Mouse (Mus musculus): ENCODE data around the gene Mkrn2os. TPM values are rescaled to one million over a fixed set of nuclear protein-coding genes. Genes with fewer than 3 reads are reported as not detected.

Gene Mkrn2os
- total RNA-seq, 2 experiments from 2014 or later: not detected

Other genes starting within 250 kb of the Mkrn2os start
- gene Pparg, start 231.6 kb downstream of the Mkrn2os start, total RNA-seq (2015): 0.32 and 0.69 TPM in 2 replicates
- 0.24 TPM in 1 of 2 replicates, not detected in the other for gene Pparg, start 231.6 kb downstream of the Mkrn2os start, total RNA-seq (2017)
- 12.9 and 15.2 TPM in 2 replicates for gene Tsen2, start 47.9 kb downstream of the Mkrn2os start, total RNA-seq (2015)
- gene Tsen2, start 47.9 kb downstream of the Mkrn2os start, total RNA-seq (2017): 12.3 and 25.9 TPM in 2 replicates
- 10.6 and 12.2 TPM in 2 replicates for gene Mkrn2, start 9.3 kb upstream of the Mkrn2os start, total RNA-seq (2015)
- 13.5 and 27.0 TPM in 2 replicates for gene Mkrn2, start 9.3 kb upstream of the Mkrn2os start, total RNA-seq (2017)
- gene Raf1, start 84.1 kb upstream of the Mkrn2os start, total RNA-seq (2015): 95.4 and 118 TPM in 2 replicates
- gene Raf1, start 84.1 kb upstream of the Mkrn2os start, total RNA-seq (2017): 66.7 and 79.8 TPM in 2 replicates
- gene Tmem40, start 169.8 kb upstream of the Mkrn2os start, total RNA-seq (2015): 12.2 and 12.7 TPM in 2 replicates
- gene Tmem40, start 169.8 kb upstream of the Mkrn2os start, total RNA-seq (2017): 19.0 and 21.5 TPM in 2 replicates
- 2.5 and 2.8 TPM in 2 replicates for gene Cand2, start 182.0 kb upstream of the Mkrn2os start, total RNA-seq (2015)
- 1.5 and 1.7 TPM in 2 replicates for gene Cand2, start 182.0 kb upstream of the Mkrn2os start, total RNA-seq (2017)
- 4,905 and 5,125 TPM in 2 replicates for gene Rpl32, start 216.2 kb upstream of the Mkrn2os start, total RNA-seq (2015)
- 5,456 and 6,333 TPM in 2 replicates for gene Rpl32, start 216.2 kb upstream of the Mkrn2os start, total RNA-seq (2017)
- gene Efcab12, start 245.8 kb upstream of the Mkrn2os start, total RNA-seq (2015): 0.20 TPM in 2 replicates
- gene Efcab12, start 245.8 kb upstream of the Mkrn2os start, total RNA-seq (2017): 0.42 TPM in 1 of 2 replicates, not detected in the other

Measured in megakaryocyte progenitor cell, adult 5-6 weeks (primary cell).